Mouse (Mus musculus) cerebellum, adult 2 months (tissue): ENCODE results near the gene Ankrd54. TPM values are rescaled to one million over a fixed set of nuclear protein-coding genes. Genes with fewer than 3 reads are reported as not detected.

Source experiments
- DNase-seq, 2 experiments: peaks; one replicate each; pipeline ENCODE4 v3.0.0; 2021
- H3K27ac ChIP-seq: fragments of 200-500 bp; 2 replicates; pipeline ENCODE4 v1.5.1; 2012; ENCODE audit warnings: low read length, control low read depth, inconsistent platforms; ENCODE audit not compliant: insufficient read depth
- H3K27me3 ChIP-seq: fragments of 200-500 bp; 2 replicates; pipeline ENCODE4 v1.6.1; 2012; ENCODE audit warnings: inconsistent platforms, mild to moderate bottlenecking, low read length, moderate library complexity; ENCODE audit not compliant: control insufficient read depth, insufficient read depth
- H3K4me1 ChIP-seq: fragments of 200-500 bp; 2 replicates; pipeline ENCODE4 v1.6.1; 2011; ENCODE audit warnings: low read length; ENCODE audit not compliant: control insufficient read depth, insufficient read depth
- H3K4me3 ChIP-seq: fragments of 200-500 bp; replicated peaks from 2 replicates; pipeline ENCODE3; 2011; ENCODE audit warnings: mild to moderate bottlenecking, low read depth, low read length, control low read depth; ENCODE audit not compliant: insufficient read depth
- CTCF ChIP-seq: fragments of 200-500 bp; IDR thresholded peaks from 2 replicates; pipeline ENCODE4 v1.5.1; 2011; ENCODE audit warnings: low read depth, mild to moderate bottlenecking, control low read depth, low read length, moderate library complexity, borderline replicate concordance; ENCODE audit not compliant: insufficient read depth
- POLR2A ChIP-seq: fragments of 200-500 bp; IDR thresholded peaks from 2 replicates; pipeline ENCODE4 v1.6.1; 2011; ENCODE audit warnings: low read length, control low read depth, borderline replicate concordance; ENCODE audit not compliant: insufficient read depth
- WGBS: fragments of 180-500 bp; shearing (Covaris S2); methylation state at CpG from one replicate; pipeline ENCODE4 v1.1.7; 2018; 5-methylcytosine and 5-hydroxymethylcytosine counted together
- polyA plus RNA-seq: library from polyadenylated mRNA; depleted of rRNA; stranded (reverse); fragments of >200 nt; gene quantifications from 2 replicates; pipeline ENCODE4 v1.2.3, GENCODE M21; 2012

Ankrd54 gene
- polyA plus RNA-seq, 1 experiment, result 42.8 TPM

DNA sequence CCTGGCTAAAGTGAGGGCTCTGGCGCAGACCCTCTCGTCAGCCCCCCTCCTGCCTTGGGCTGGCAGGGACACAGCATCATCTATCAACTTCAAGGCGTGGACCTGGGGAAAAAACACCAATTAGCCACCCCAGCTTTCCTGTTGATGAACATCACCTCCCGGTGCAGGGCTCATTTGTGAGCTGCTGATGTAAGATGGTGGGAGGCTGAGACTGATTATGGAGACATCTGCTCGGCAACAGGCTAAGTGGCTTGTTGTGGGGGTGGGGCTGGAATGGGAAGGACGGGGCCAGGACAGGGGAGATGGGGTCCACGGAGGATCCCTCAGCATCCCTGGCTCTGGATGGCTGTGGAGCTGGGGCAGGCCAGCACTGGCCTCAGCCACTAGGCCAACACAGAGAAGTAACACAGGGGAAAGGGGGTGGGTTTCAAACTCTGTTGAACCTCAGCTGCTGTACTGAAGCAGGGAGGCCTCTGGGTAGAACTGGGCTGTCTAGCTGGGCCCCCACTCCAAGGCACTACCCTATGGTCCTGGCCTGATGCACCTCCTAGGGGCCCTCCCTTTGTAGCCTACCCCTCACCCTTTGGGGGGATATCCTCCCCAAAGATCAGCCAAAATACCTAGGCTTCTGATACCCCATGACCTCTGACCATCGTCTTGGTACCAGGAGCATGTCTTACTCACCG lies 12.4 kb downstream of the Ankrd54 start:
- TF ChIP-seq POLR2A (no peak), CTCF (no peak)
- DNase-seq, result no peak
- Histone ChIP-seq H3K27ac (no peak overlapping the region), H3K4me1 (no peaks in the 10 kb centered on the region), H3K4me3 (no peak overlapping the region), H3K27me3 (no peaks in the 10 kb centered on the region)
- 53% methylated on average over 9 of the region's 9 CpGs for WGBS

- Histone ChIP-seq H3K4me3 (no peak overlapping the region), H3K27me3 (no peaks in the 10 kb centered on the region), H3K4me1 (no peaks in the 10 kb centered on the region), H3K27ac (no peak overlapping the region)
- DNase-seq, result peak; percentile 49 to 58
- no peak for TF ChIP-seq CTCF
- TF ChIP-seq POLR2A, result no peak
- 30% methylated on average over 4 of the region's 4 CpGs for WGBS
Measured at GRCm38 (mm10) chr15:79048186-79048585, 14.5 kb downstream of the Ankrd54 start.

DNA sequence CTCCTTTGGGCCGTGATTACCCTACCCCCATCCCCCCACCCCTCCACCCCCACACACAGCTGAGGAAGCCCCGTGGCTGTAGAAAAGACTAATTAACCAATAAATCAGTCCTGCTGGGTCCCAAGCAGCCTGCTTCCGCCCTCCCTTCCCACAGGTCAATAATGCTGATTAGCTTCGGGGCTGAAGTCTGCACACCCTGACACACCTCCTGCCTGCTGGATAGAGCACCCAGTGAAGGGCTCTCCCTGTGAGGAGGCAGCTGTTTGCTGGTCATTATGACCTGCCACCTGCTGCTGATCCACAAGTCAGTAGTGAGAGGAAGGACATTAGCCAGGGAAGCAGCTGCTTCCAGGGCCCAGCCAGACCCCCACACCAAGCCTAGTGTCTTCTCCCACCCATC lies 17.9 kb downstream of the Ankrd54 start:
- Histone ChIP-seq H3K4me1 (no peaks in the 10 kb centered on the region), H3K27me3 (no peaks in the 10 kb centered on the region), H3K4me3 (no peak overlapping the region), H3K27ac (no peak overlapping the region)
- DNase-seq, result no peak
- TF ChIP-seq CTCF (no peak), POLR2A (no peak)
- 31% methylated on average over 4 of the region's 4 CpGs for WGBS

DNA sequence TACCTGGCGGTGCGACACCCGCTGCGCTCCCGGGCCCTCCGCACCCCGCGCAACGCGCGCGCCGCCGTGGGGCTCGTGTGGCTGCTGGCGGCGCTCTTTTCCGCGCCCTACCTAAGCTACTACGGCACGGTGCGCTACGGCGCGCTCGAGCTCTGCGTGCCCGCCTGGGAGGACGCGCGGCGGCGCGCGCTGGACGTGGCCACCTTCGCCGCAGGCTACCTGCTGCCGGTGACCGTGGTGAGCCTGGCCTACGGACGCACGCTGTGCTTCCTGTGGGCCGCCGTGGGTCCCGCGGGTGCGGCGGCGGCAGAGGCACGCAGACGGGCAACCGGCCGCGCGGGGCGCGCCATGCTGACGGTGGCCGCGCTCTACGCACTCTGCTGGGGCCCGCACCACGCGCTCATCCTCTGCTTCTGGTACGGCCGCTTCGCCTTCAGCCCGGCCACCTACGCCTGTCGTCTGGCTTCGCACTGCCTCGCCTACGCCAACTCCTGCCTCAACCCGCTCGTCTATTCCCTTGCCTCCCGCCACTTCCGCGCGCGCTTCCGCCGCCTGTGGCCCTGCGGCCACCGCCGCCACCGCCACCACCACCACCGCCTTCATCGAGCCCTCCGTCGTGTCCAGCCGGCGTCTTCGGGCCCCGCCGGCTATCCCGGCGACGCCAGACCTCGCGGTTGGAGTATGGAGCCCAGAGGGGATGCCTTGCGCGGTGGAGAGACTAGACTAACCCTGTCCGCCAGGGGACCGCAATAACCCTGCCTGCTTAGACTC lies 19.8 kb downstream of the Ankrd54 start:
- H3K27ac ChIP-seq, result no peak overlapping the region
- H3K4me3 ChIP-seq, result peak overlapping the region; percentile 48
- DNase-seq, result peak; percentile 58 to 60
- TF ChIP-seq CTCF, result no peak
- TF ChIP-seq POLR2A, result peak; percentile 30; the same call in 1 of the 2 replicates
- H3K4me1 ChIP-seq, result peaks cover 9% of the 10 kb centered on the region
- WGBS, result under 1% methylated on average over 103 of the region's 105 CpGs
- H3K27me3 ChIP-seq, result no peaks in the 10 kb centered on the region

DNA sequence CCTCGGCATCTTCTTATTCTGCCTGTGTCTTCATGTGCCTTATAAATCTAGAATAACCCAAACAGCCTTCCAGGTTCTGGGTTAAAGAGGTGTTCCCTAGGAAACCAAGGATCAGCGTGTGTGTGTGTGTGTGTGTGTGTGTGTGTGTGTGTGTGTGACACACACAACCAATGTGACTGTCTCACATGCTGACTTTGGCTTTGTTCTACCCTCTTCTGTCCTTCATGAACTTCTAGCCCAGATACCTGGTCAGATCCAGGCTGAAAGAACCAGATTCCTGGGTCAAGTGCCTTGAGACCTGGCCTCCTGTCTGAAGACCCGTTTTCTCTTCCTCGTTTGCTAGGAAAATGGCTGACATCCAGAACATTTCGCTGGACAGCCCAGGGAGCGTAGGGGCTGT lies 21.1 kb downstream of the Ankrd54 start, which contains the start of gene Galr3:
Gene Galr3 (plus strand): TSS at position 301 of the 400 bp plus-strand sequence.
- H3K27me3 ChIP-seq, result no peaks in the 10 kb centered on the region
- H3K4me1 ChIP-seq, result peaks cover 10% of the 10 kb centered on the region
- no peak for DNase-seq
- TF ChIP-seq CTCF (no peak), POLR2A (no peak)
- peak within 1 kb of the TSS; percentile 48 for H3K4me3 ChIP-seq
- H3K27ac ChIP-seq, result no peak within 1 kb of the TSS
- 62% methylated on average over 6 of the region's 6 CpGs for WGBS

DNA sequence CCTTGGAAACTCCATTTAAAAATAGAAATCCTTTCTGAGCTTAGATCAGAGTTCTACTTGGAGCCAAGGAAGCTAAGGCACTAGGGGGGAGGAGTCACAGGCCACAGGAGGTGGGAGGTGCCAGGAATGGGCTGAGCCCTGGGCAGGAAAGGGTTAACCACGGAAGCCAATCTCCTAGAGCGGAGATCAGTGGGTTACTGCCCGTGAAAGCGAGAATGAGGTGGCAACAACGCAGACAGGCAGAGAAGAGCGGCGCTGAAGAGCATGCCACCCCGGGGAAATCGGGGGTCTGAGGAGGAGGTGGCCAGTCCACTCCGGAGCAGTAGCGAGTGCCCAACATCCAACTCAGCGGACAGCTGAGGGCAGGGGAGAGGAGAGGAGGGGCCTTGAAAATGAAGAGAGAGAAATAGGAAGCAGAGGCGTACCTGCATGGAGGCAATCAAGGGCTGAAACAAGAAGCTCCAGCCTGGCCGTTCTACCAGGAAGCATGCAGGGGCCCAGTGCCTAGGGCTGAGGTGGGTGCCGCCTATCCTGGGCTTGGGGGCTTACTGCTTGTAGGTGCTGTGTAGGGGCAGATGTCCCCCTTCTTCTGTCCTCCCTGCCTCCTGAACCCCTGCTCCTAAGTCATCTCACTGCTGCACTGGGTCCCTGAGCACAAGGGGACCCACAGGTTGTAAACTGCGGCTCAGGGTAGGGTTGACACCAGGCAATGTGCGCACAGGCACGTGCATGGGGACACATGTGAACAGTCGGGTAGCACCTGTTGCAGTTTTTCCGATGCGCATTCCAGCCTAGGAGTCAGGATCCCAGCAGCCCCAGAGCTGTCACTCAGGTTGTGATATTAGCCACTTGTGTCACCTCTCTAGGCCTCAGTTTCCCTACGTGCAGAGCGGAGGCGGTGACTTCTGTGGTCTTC lies 21.9 kb downstream of the Ankrd54 start:
- no peak for DNase-seq
- H3K4me1 ChIP-seq, result peaks cover 10% of the 10 kb centered on the region
- H3K27me3 ChIP-seq, result no peaks in the 10 kb centered on the region
- WGBS, result 30% methylated on average over 24 of the region's 24 CpGs
- no peak overlapping the region for H3K27ac ChIP-seq
- no peak overlapping the region for H3K4me3 ChIP-seq
- TF ChIP-seq CTCF (no peak), POLR2A (no peak)

GRCm38 (mm10) chr15:79038853-79039252 lies 23.8 kb downstream of the Ankrd54 start:
- H3K27me3 ChIP-seq, result no peaks in the 10 kb centered on the region
- H3K4me1 ChIP-seq, result peaks cover 10% of the 10 kb centered on the region
- WGBS, result 43% methylated on average over 7 of the region's 7 CpGs
- H3K27ac ChIP-seq, result no peak overlapping the region
- peak; percentile 53 to 54 for DNase-seq
- TF ChIP-seq POLR2A, result no peak
- peak; percentile 62 for TF ChIP-seq CTCF
- H3K4me3 ChIP-seq, result no peak overlapping the region
